ENCODE assay signal across 8 mouse cellular contexts in genomic region chr8:80869881-80870328, GRCm38 (mm10). TPM values are rescaled to one million over a fixed set of nuclear protein-coding genes. Genes with fewer than 3 reads are reported as not detected.
DNase-seq lines count a peak whose midpoint lies in the region; ATAC-seq and TF ChIP-seq lines count a peak whose summit lies in the region.

No protein-coding gene starts in this region.

- H3K4me3 ChIP-seq in kidney, postnatal 0 days (replicated peaks; ENCODE audit: low read depth, low read length): no peak overlapping the region
- no peak overlapping the region for H3K4me3 ChIP-seq in embryonic facial prominence, embryonic 13.5 days
- H3K4me3 ChIP-seq in heart, embryonic 12.5 days: no peak overlapping the region
- H3K4me3 ChIP-seq in liver, postnatal 0 days (ENCODE audit: low read depth, low read length): no peak overlapping the region

- no peak for DNase-seq in kidney, postnatal 0 days (ENCODE audit: low spot score)
- DNase-seq in kidney, postnatal 25 days: no peak
- DNase-seq in liver, postnatal 0 days: no peak
- no peak for DNase-seq in urinary bladder, adult 2 months (ENCODE audit: low spot score)
- no peak for DNase-seq in spleen, adult 18-20 months
- DNase-seq in adipocyte (ENCODE audit: low spot score): no peak

- no peaks in the 10 kb centered on the region for H3K36me3 ChIP-seq in kidney, postnatal 0 days (ENCODE audit: insufficient read depth, low read length)
- H3K36me3 ChIP-seq in embryonic facial prominence, embryonic 13.5 days: no peaks in the 10 kb centered on the region
- H3K36me3 ChIP-seq in heart, embryonic 12.5 days: peaks cover 7% of the 10 kb centered on the region
- no peaks in the 10 kb centered on the region for H3K36me3 ChIP-seq in liver, postnatal 0 days (replicated peaks; ENCODE audit: insufficient read depth, low read length)

- WGBS in kidney, postnatal 0 days: 68% methylated on average over 11 of the region's 11 CpGs
- 59% methylated on average over 11 of the region's 11 CpGs for WGBS in embryonic facial prominence, embryonic 13.5 days
- WGBS in heart, embryonic 12.5 days: 53% methylated on average over 11 of the region's 11 CpGs
- 81% methylated on average over 11 of the region's 11 CpGs for WGBS in liver, postnatal 0 days (ENCODE audit: insufficient replicate concordance)

- TF ChIP-seq CTCF in kidney, postnatal 0 days (IDR thresholded peaks at IDR 0.05; ENCODE audit: low read depth): no peak
- TF ChIP-seq CTCF in liver, postnatal 0 days (IDR thresholded peaks at IDR 0.05; ENCODE audit: low read depth): no peak

- no peak for TF ChIP-seq EP300 in liver, postnatal 0 days (IDR thresholded peaks at IDR 0.05; ENCODE audit: low read depth)

- no peaks in the 10 kb centered on the region for H3K9me3 ChIP-seq in kidney, postnatal 0 days (replicated peaks; ENCODE audit: low read length)
- H3K9me3 ChIP-seq in embryonic facial prominence, embryonic 13.5 days: no peaks in the 10 kb centered on the region
- no peaks in the 10 kb centered on the region for H3K9me3 ChIP-seq in heart, embryonic 12.5 days (replicated peaks)
- no peaks in the 10 kb centered on the region for H3K9me3 ChIP-seq in liver, postnatal 0 days (ENCODE audit: low read length)

- peak overlapping the region; percentile 64 for H3K27ac ChIP-seq in kidney, postnatal 0 days
- H3K27ac ChIP-seq in embryonic facial prominence, embryonic 13.5 days: peak overlapping the region; percentile 72
- H3K27ac ChIP-seq in heart, embryonic 12.5 days (ENCODE audit: poor library complexity, severe bottlenecking): peak overlapping the region; percentile 87
- peak overlapping the region; percentile 1 for H3K27ac ChIP-seq in liver, postnatal 0 days (ENCODE audit: low read depth)

- H3K9ac ChIP-seq in kidney, postnatal 0 days (ENCODE audit: low read depth, low read length): no peak overlapping the region
- H3K9ac ChIP-seq in embryonic facial prominence, embryonic 13.5 days: 0 out of 2 replicates have a peak overlapping the region, but pooled peaks have one; percentile 46
- no peak overlapping the region for H3K9ac ChIP-seq in heart, embryonic 12.5 days
- no peak overlapping the region for H3K9ac ChIP-seq in liver, postnatal 0 days (replicated peaks)

- ATAC-seq in kidney, postnatal 0 days (replicated peaks; ENCODE audit: low FRiP score, low read depth): no peak
- no peak for ATAC-seq in embryonic facial prominence, embryonic 13.5 days (ENCODE audit: insufficient number of reproducible peaks, insufficient read depth, low FRiP score, low TSS enrichment, low read depth)
- no peak for ATAC-seq in heart, embryonic 12.5 days (ENCODE audit: insufficient number of reproducible peaks, low FRiP score)
- no peak for ATAC-seq in liver, postnatal 0 days

- no peaks in the 10 kb centered on the region for H3K27me3 ChIP-seq in kidney, postnatal 0 days (ENCODE audit: insufficient read depth, low read length)
- no peaks in the 10 kb centered on the region for H3K27me3 ChIP-seq in embryonic facial prominence, embryonic 13.5 days
- no peaks in the 10 kb centered on the region for H3K27me3 ChIP-seq in heart, embryonic 12.5 days (replicated peaks)
- H3K27me3 ChIP-seq in liver, postnatal 0 days (ENCODE audit: insufficient read depth, low read length): no peaks in the 10 kb centered on the region

- H3K4me1 ChIP-seq in kidney, postnatal 0 days (replicated peaks; ENCODE audit: insufficient read depth, low read length): peaks cover 18% of the 10 kb centered on the region
- H3K4me1 ChIP-seq in embryonic facial prominence, embryonic 13.5 days: peaks cover 61% of the 10 kb centered on the region
- peaks cover 89% of the 10 kb centered on the region for H3K4me1 ChIP-seq in heart, embryonic 12.5 days (replicated peaks)
- peaks cover 47% of the 10 kb centered on the region for H3K4me1 ChIP-seq in liver, postnatal 0 days (ENCODE audit: insufficient read depth)

- no peak overlapping the region for H3K4me2 ChIP-seq in kidney, postnatal 0 days (ENCODE audit: low read length)
- H3K4me2 ChIP-seq in embryonic facial prominence, embryonic 13.5 days: no peak overlapping the region
- peak overlapping the region; percentile 56 for H3K4me2 ChIP-seq in heart, embryonic 12.5 days
- no peak overlapping the region for H3K4me2 ChIP-seq in liver, postnatal 0 days (ENCODE audit: low read depth, low read length)

RNA-seq across cellular contexts. Expression of gene Gab1, which starts 10.4 kb away (rescaled TPM):
- 14.1 and 14.9 TPM in 2 replicates for polyA plus RNA-seq in kidney, postnatal 0 days (2015; fragmentation: Nextera tagmentation; extraction: Ambion mirVana)
- polyA plus RNA-seq in embryonic facial prominence, embryonic 13.5 days (2015; fragmentation: Nextera tagmentation; extraction: Ambion mirVana): 22.2 and 22.7 TPM in 2 replicates
- polyA plus RNA-seq in heart, embryonic 12.5 days (2016; fragmentation: Nextera tagmentation; extraction: Ambion mirVana): 42.5 and 44.8 TPM in 2 replicates
- polyA plus RNA-seq in liver, postnatal 0 days (2015; fragmentation: Nextera tagmentation; extraction: Ambion mirVana): 3.8 and 3.9 TPM in 2 replicates
- 23.9 and 28.0 TPM in 2 replicates for polyA plus RNA-seq in urinary bladder, adult 2 months (2012; rRNA removed)

Comparison
In these comparisons a context has a peak if more than half of its experiments do, and no peak if none do; other contexts are left out.
1. H3K27ac ChIP-seq: peak in every context shown above with its lines; median percentile 87 in heart, embryonic 12.5 days; 72 in embryonic facial prominence, embryonic 13.5 days; 64 in kidney, postnatal 0 days; 1 in liver, postnatal 0 days.